Mouse (Mus musculus): ENCODE results near the gene Catsperz.

DNA sequence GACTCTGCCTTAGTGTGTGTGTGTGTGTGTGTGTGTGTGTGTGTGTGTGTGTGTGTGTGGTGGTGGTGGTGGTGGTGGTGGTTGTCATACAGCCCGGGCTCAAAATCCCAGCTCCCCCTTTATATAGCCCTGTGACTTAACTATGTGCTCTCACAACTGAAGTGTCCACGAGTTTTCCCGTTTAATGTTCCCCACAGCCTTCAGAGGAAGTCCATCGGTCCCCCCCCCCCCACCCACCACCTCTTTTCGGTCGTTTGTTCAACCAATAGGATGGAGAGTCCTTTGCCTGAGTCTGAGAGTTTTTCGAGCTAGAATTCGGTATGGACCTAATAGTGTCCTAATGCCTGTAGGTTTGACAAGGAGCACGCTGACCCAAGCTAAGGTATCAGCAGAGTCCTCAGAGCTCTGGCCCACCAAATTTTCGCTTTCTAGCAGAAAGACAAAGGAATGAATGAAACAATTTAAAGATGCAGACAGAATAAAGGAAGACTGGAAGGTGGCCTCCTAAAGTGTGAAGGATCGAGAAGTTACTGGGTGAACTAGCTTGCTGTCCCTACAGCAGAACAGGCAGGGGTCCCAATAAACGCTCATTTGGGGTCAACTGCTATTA, 48.5 kb upstream of the Catsperz start:
- no peak for TF ChIP-seq CTCF (IDR thresholded peaks at IDR 0.05; ENCODE audit: low read depth)
- TF ChIP-seq EP300 (IDR thresholded peaks at IDR 0.05; ENCODE audit: low read depth): no peak
